Mouse (Mus musculus): ENCODE results near the gene Sfxn3. TPM values are rescaled to one million over a fixed set of nuclear protein-coding genes. Genes with fewer than 3 reads are reported as not detected.

Sfxn3 gene
- total and polyA plus RNA-seq, 3 experiments, result 5.0 to 10.6 TPM; not detected in 1

- TF ChIP-seq CTCF (IDR thresholded peaks at IDR 0.05 in 2 of 3, conservative IDR thresholded peaks at IDR 0.05 in 1 of 3; ENCODE audit: control insufficient read depth in 1 of 3, insufficient read depth in 1 of 3, low read depth in 2 of 3, low read length in 3 of 3, poor library complexity in 1 of 3, severe bottlenecking in 1 of 3), result peak; percentile 80 to 85 (median 83)
- TF ChIP-seq MYB (IDR thresholded peaks at IDR 0.05; ENCODE audit: low read depth, low read length), result no peak
- no peak for TF ChIP-seq USF2 (IDR thresholded peaks at IDR 0.05; ENCODE audit: borderline replicate concordance in 1 of 2, insufficient read depth in 1 of 2, low read depth in 1 of 2, low read length in 2 of 2)
- TF ChIP-seq RCOR1 (IDR thresholded peaks at IDR 0.05; ENCODE audit: low read depth, low read length), result no peak
- no peak for TF ChIP-seq GATA1 (IDR thresholded peaks at IDR 0.05; ENCODE audit: low read depth, low read length)
- TF ChIP-seq BHLHE40 (IDR thresholded peaks at IDR 0.05; ENCODE audit: borderline replicate concordance, low read depth, low read length), result no peak
- TF ChIP-seq MAX (IDR thresholded peaks at IDR 0.05; ENCODE audit: low read length), result no peak
- no peak for TF ChIP-seq ZMIZ1 (IDR thresholded peaks at IDR 0.05; ENCODE audit: low read depth, low read length)
- TF ChIP-seq ETS1 (IDR thresholded peaks at IDR 0.05; ENCODE audit: low read depth, low read length), result no peak
- no peak for TF ChIP-seq MAFK (IDR thresholded peaks at IDR 0.05; ENCODE audit: borderline replicate concordance, low read depth, low read length)
- TF ChIP-seq POLR2AphosphoS5 (IDR thresholded peaks at IDR 0.05; ENCODE audit: borderline replicate concordance, low read depth, low read length), result no peak
- TF ChIP-seq ZKSCAN1 (IDR thresholded peaks at IDR 0.05; ENCODE audit: low read depth, low read length), result no peak
- TF ChIP-seq UBTF (IDR thresholded peaks at IDR 0.05; ENCODE audit: borderline replicate concordance, insufficient read depth, low read depth, low read length), result no peak
- no peak for TF ChIP-seq POLR2A (IDR thresholded peaks at IDR 0.05; ENCODE audit: control insufficient read depth in 1 of 2, insufficient read depth in 1 of 2, low read depth in 1 of 2, low read length in 2 of 2, poor library complexity in 1 of 2)
- peak; percentile 15; the same call in 1 of the 2 replicates for TF ChIP-seq RAD21 (IDR thresholded peaks at IDR 0.05; ENCODE audit: low read depth, low read length)
- no peak for TF ChIP-seq KAT2A (conservative IDR thresholded peaks at IDR 0.05; ENCODE audit: low read depth, low read length)
Measured at GRCm38 (mm10) chr19:45081841-45082550, 34.7 kb downstream of the Sfxn3 start (continued).

GRCm38 (mm10) chr19:45097868-45098267, 50.6 kb downstream of the Sfxn3 start:
- H3K36me3 ChIP-seq (ENCODE audit: control insufficient read depth in 1 of 2, insufficient read depth in 2 of 2, low read length in 2 of 2), result no peaks in the 10 kb centered on the region
- TF ChIP-seq SMC3 (IDR thresholded peaks at IDR 0.05; ENCODE audit: low read depth, low read length), result no peak
- TF ChIP-seq ZNF384 (IDR thresholded peaks at IDR 0.05; ENCODE audit: low read depth, low read length), result no peak
- TF ChIP-seq NELFE (IDR thresholded peaks at IDR 0.05; ENCODE audit: low read depth, low read length), result no peak
- no peak for TF ChIP-seq POLR2AphosphoS5 (IDR thresholded peaks at IDR 0.05; ENCODE audit: borderline replicate concordance, low read depth, low read length)
- TF ChIP-seq HCFC1 (IDR thresholded peaks at IDR 0.05; ENCODE audit: low read depth, low read length), result no peak
- no peak for TF ChIP-seq POLR2AphosphoS2 (IDR thresholded peaks at IDR 0.05; ENCODE audit: low read length)
- no peak for TF ChIP-seq USF2 (IDR thresholded peaks at IDR 0.05; ENCODE audit: borderline replicate concordance in 1 of 2, insufficient read depth in 1 of 2, low read depth in 1 of 2, low read length in 2 of 2)
- no peak for TF ChIP-seq MAFK (IDR thresholded peaks at IDR 0.05; ENCODE audit: borderline replicate concordance, low read depth, low read length)
- no peak for TF ChIP-seq ELF1 (IDR thresholded peaks at IDR 0.05; ENCODE audit: low read depth, low read length)
- no peak for TF ChIP-seq UBTF (IDR thresholded peaks at IDR 0.05; ENCODE audit: borderline replicate concordance, insufficient read depth, low read depth, low read length)
- no peak for TF ChIP-seq JUND (IDR thresholded peaks at IDR 0.05; ENCODE audit: low read depth, low read length)
- TF ChIP-seq ZKSCAN1 (IDR thresholded peaks at IDR 0.05; ENCODE audit: low read depth, low read length), result no peak
- no peak for TF ChIP-seq CHD2 (IDR thresholded peaks at IDR 0.05; ENCODE audit: low read length)
- TF ChIP-seq GATA1 (IDR thresholded peaks at IDR 0.05; ENCODE audit: low read depth, low read length), result no peak
- TF ChIP-seq SIN3A (IDR thresholded peaks at IDR 0.05; ENCODE audit: low read length), result peak; percentile 80
- peak; percentile 71 for TF ChIP-seq MXI1 (IDR thresholded peaks at IDR 0.05; ENCODE audit: low read depth, low read length)
- TF ChIP-seq RCOR1 (IDR thresholded peaks at IDR 0.05; ENCODE audit: low read depth, low read length), result no peak
- peak; percentile 85 for DNase-seq (ENCODE audit: low read depth, low spot score)
- no peaks in the 10 kb centered on the region for H3K79me2 ChIP-seq (ENCODE audit: control insufficient read depth, insufficient read depth, low read length, poor library complexity)
- H3K9ac ChIP-seq (ENCODE audit: control insufficient read depth, low read depth, low read length, poor library complexity, severe bottlenecking), result no peak overlapping the region
- no peaks in the 10 kb centered on the region for H3K4me1 ChIP-seq (ENCODE audit: control insufficient read depth in 1 of 2, insufficient read depth in 2 of 2, low read length in 2 of 2)
- H3K9me3 ChIP-seq (replicated peaks; ENCODE audit: insufficient read depth, low read length), result no peaks in the 10 kb centered on the region
- no peak overlapping the region for H3K4me3 ChIP-seq (ENCODE audit: control insufficient read depth in 1 of 2, insufficient read depth in 1 of 2, low read depth in 2 of 2, low read length in 2 of 2)
- peaks cover 2 to 4% of the 10 kb centered on the region in 2 experiments for H3K27me3 ChIP-seq (ENCODE audit: control insufficient read depth in 1 of 2, insufficient read depth in 2 of 2, low read length in 2 of 2)
- no peak overlapping the region for H3K27ac ChIP-seq (ENCODE audit: control insufficient read depth, low read depth, low read length)

All from MEL (cell line).